Mouse (Mus musculus) midbrain, embryonic 10.5 days (tissue): ENCODE results near the gene 4931400O07Rik. TPM values are rescaled to one million over a fixed set of nuclear protein-coding genes. Genes with fewer than 3 reads are reported as not detected.

ENCODE experiments used
- DNase-seq: peaks from one replicate; pipeline ENCODE4 v3.0.0-alpha.2; 2017; ENCODE audit warnings: low spot score
- H3K27ac ChIP-seq: fragments of 300-500 bp; sonication (generic); replicated peaks from 2 replicates; pipeline ENCODE4 v1.5.1; 2016; ENCODE audit warnings: mild to moderate bottlenecking
- H3K27me3 ChIP-seq: fragments of 300-500 bp; sonication (generic); 2 replicates; pipeline ENCODE4 v1.6.1; 2016; ENCODE audit warnings: low read depth, mild to moderate bottlenecking; ENCODE audit not compliant: poor library complexity, severe bottlenecking
- H3K36me3 ChIP-seq: fragments of 300-500 bp; sonication (generic); 2 replicates; pipeline ENCODE4 v1.6.1; 2016; ENCODE audit warnings: mild to moderate bottlenecking, moderate library complexity
- H3K4me1 ChIP-seq: fragments of 300-500 bp; sonication (generic); 2 replicates; pipeline ENCODE4 v1.6.1; 2016
- H3K4me3 ChIP-seq: fragments of 300-500 bp; sonication (generic); 2 replicates; pipeline ENCODE4 v1.5.1; 2016; ENCODE audit warnings: mild to moderate bottlenecking, moderate library complexity
- H3K9me3 ChIP-seq: fragments of 300-500 bp; sonication (generic); replicated peaks from 2 replicates; pipeline ENCODE4 v1.6.1; 2016; ENCODE audit warnings: mild to moderate bottlenecking
- WGBS: fragments of 180-500 bp; shearing (Covaris S2); methylation state at CpG from one replicate; pipeline ENCODE4 v1.1.7; 2016; 5-methylcytosine and 5-hydroxymethylcytosine counted together
- polyA plus RNA-seq: library from polyadenylated mRNA; unstranded; fragments of >200 nt; fragmentation: Nextera tagmentation; extraction: Ambion mirVana; gene quantifications from 2 replicates; pipeline ENCODE4 v1.2.1, GENCODE M21; 2016

Gene 4931400O07Rik
- not detected in 2 replicates for polyA plus RNA-seq

DNA sequence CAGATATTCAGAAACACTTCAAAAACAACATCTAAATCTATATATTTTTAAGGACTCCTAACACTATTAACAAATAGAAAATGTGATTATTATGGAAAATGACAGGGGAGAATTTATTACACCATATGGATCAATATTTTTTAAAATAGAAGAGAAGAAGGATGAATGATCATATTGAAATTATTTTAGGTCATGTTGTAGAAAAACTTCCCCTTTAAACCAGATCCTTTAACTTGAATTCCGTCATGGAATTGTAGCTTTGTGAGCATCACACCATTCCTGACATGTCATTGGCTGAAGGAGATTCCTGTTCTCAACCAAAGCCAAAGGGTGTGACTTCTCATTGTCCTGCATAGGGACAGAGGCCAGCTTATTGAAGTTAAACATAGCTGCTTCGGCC is at the start of gene 4931400O07Rik:
Gene 4931400O07Rik, plus strand, starts transcription at position 301 of the 400 bp plus-strand sequence.
- Histone ChIP-seq H3K4me3 (no peak within 1 kb of the TSS), H3K27me3 (no peaks in the 10 kb centered on the region), H3K9me3 (no peaks in the 10 kb centered on the region), H3K36me3 (no peaks in the 10 kb centered on the region), H3K27ac (no peak within 1 kb of the TSS), H3K4me1 (no peaks in the 10 kb centered on the region)
- DNase-seq: no peak
- WGBS: 90% methylated on average over 2 of the region's 2 CpGs

Other genes with a start within 250 kb of the 4931400O07Rik start
- gene 4933402E13Rik, start 184.5 kb upstream of the 4931400O07Rik start, polyA plus RNA-seq: not detected in 2 replicates